Mouse (Mus musculus): ENCODE results near the gene Map2k2. TPM values are rescaled to one million over a fixed set of nuclear protein-coding genes. Genes with fewer than 3 reads are reported as not detected.

Map2k2 gene
- polyA plus RNA-seq, 2 experiments: 60.3 to 90.0 TPM

DNA sequence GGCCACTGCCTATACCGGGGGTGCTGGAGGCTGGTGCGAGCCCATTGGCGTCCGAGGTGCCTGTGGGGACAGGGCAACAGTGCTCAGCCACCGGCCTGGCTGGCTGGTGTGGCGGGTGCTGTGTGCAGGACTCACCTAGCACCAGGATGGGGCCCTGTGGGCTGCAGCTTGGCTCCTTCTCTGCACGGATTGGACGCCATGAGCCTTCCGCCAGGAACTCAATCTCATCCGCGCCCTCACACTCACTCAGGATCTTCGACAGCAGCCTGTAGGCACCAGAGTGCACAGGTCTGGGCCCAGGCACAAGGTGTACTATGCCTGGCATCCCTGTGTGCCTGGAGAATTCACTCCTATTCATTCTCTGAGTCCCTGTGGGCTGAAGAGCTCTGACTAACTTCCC lies 48.6 kb downstream of the Map2k2 start:
- TF ChIP-seq EP300 (IDR thresholded peaks at IDR 0.05; ENCODE audit: low read depth): no peak
- no peak for TF ChIP-seq CTCF (IDR thresholded peaks at IDR 0.05; ENCODE audit: low read depth)
- peaks cover 64% of the 10 kb centered on the region for H3K36me3 ChIP-seq (replicated peaks; ENCODE audit: control insufficient read depth, insufficient read depth, low read depth)
- WGBS (ENCODE audit: insufficient replicate concordance): 94% methylated on average over 12 of the region's 12 CpGs

DNA sequence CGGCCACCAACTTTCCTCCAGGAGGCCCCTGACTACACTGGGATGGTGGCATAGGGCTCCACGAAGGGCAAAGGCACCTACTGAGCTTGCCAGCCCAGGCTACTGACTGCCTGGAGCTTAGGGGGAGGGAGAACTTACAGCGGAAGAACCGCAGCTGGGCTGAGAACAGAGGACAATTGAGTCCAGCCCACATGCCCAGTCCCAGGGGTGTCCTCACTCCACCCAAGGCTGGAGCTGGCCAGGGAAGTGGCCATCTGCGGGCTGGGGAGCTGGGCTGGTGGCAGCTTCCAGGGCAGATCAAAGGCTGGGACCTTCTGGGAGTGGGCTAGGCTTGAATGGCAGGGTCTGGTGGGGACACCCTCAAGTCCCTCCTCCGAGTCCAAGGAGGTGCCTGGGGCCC lies 49.0 kb downstream of the Map2k2 start:
- H3K9me3 ChIP-seq (ENCODE audit: control insufficient read depth, low read length): no peaks in the 10 kb centered on the region
- H3K4me2 ChIP-seq (ENCODE audit: low read depth): no peak overlapping the region
- H3K4me3 ChIP-seq (ENCODE audit: insufficient read depth in 1 of 2, low read depth in 2 of 2, low read length in 2 of 2): no peak overlapping the region
- no peaks in the 10 kb centered on the region for H3K27me3 ChIP-seq (ENCODE audit: control insufficient read depth, insufficient read depth, low read length)
- TF ChIP-seq EP300 (IDR thresholded peaks at IDR 0.05; ENCODE audit: low read depth): no peak
- no peak for TF ChIP-seq CTCF (IDR thresholded peaks at IDR 0.05; ENCODE audit: low read depth)
- 77% methylated on average over 6 of the region's 6 CpGs for WGBS (ENCODE audit: insufficient replicate concordance)
- ATAC-seq (ENCODE audit: insufficient read depth) (no peak), DNase-seq (ENCODE audit: low read depth in 3 of 3, low spot score in 3 of 3) (no peak)
- peaks cover 60% of the 10 kb centered on the region for H3K36me3 ChIP-seq (replicated peaks; ENCODE audit: control insufficient read depth, insufficient read depth, low read depth)
- H3K27ac ChIP-seq: no peak overlapping the region
- no peak overlapping the region for H3K9ac ChIP-seq (replicated peaks)
- peaks cover 0 to 3% of the 10 kb centered on the region in 2 experiments; a peak in 1 of 4 replicates for H3K4me1 ChIP-seq (replicated peaks; ENCODE audit: control insufficient read depth in 2 of 2, insufficient read depth in 2 of 2, low read length in 1 of 2)

More for the DNA sequence above, 48.6 kb downstream of the Map2k2 start:
- H3K9ac ChIP-seq (replicated peaks): no peak overlapping the region
- H3K9me3 ChIP-seq (ENCODE audit: control insufficient read depth, low read length): no peaks in the 10 kb centered on the region
- no peak overlapping the region for H3K27ac ChIP-seq
- H3K4me1 ChIP-seq (replicated peaks; ENCODE audit: control insufficient read depth in 2 of 2, insufficient read depth in 2 of 2, low read length in 1 of 2): peaks cover 0 to 3% of the 10 kb centered on the region in 2 experiments; a peak in 1 of 4 replicates
- no peak overlapping the region for H3K4me3 ChIP-seq (ENCODE audit: insufficient read depth in 1 of 2, low read depth in 2 of 2, low read length in 2 of 2)
- ATAC-seq (ENCODE audit: insufficient read depth): no peak
- H3K27me3 ChIP-seq (ENCODE audit: control insufficient read depth, insufficient read depth, low read length): no peaks in the 10 kb centered on the region
- no peak overlapping the region for H3K4me2 ChIP-seq (ENCODE audit: low read depth)
- DNase-seq (ENCODE audit: low read depth in 3 of 3, low spot score in 3 of 3): no peak

DNA sequence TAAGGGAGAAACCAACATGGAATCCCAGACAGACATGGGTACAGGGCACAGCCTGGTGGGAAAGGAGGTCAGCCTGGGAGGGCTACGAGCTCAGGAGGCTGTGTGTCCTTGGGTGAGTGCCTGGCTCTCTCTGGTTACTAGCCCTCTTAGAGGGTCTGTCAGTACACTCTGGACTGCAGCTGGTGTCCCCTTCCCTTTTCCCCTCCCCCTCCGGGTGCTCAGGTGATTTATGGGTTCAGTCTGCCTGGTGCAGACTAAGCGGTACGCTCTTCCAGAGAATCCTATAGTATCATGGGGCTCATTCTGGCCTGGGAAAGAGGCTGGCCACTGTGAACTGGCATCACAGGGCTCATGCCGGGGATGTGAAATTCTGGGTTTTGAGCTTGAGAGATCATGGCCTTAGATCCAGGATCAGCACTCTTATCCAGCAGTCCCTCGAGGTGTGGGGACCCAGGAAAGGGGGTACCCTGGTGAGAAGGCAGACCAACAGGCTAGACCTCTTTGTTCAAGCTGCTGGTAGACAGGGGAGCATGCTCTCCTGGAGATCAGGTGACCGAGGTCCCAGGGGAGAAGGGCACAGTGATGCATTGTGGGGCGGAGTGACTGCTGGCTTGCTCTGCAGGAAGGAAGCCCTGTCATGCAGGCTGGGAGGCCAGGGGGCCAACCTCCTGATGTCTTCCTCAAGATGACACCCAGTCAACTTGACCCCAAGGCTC lies 56.0 kb downstream of the Map2k2 start:
- TF ChIP-seq CTCF (IDR thresholded peaks at IDR 0.05; ENCODE audit: low read depth) (no peak), EP300 (IDR thresholded peaks at IDR 0.05; ENCODE audit: low read depth) (no peak)
- WGBS (ENCODE audit: insufficient replicate concordance): 67% methylated on average over 8 of the region's 8 CpGs
- DNase-seq (ENCODE audit: low read depth in 3 of 3, low spot score in 3 of 3) (no peak), ATAC-seq (ENCODE audit: insufficient read depth) (0 out of 2 replicates have a peak, but pooled peaks have one; percentile 3)
- Histone ChIP-seq H3K36me3 (replicated peaks; ENCODE audit: control insufficient read depth, insufficient read depth, low read depth) (peaks cover 20% of the 10 kb centered on the region), H3K4me2 (ENCODE audit: low read depth) (no peak overlapping the region), H3K27me3 (ENCODE audit: control insufficient read depth, insufficient read depth, low read length) (no peaks in the 10 kb centered on the region), H3K27ac (no peak overlapping the region), H3K4me3 (ENCODE audit: insufficient read depth in 1 of 2, low read depth in 2 of 2, low read length in 2 of 2) (no peak overlapping the region), H3K4me1 (replicated peaks; ENCODE audit: control insufficient read depth in 2 of 2, insufficient read depth in 2 of 2, low read length in 1 of 2) (peaks cover 0 to 7% of the 10 kb centered on the region in 2 experiments; a peak in 3 of 4 replicates), H3K9me3 (ENCODE audit: control insufficient read depth, low read length) (no peaks in the 10 kb centered on the region), H3K9ac (replicated peaks) (no peak overlapping the region)

DNA sequence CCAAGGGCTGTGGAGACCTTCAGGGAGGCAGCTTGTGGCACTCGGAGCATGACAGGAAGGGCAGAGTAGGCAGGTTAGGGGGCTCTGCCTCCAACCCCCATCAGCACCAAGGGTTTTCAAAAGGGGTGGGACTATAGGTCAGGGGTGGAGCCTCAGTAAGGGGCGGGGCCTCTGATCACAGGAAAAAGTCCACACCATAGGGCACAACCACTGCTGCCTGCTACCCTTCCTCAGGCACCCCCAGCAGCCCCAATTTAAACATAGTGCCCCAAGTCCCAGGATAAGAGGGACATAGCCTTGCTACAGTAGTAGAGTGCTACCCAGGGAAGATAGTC lies 56.6 kb downstream of the Map2k2 start:
- Histone ChIP-seq H3K9me3 (ENCODE audit: control insufficient read depth, low read length) (no peaks in the 10 kb centered on the region), H3K36me3 (replicated peaks; ENCODE audit: control insufficient read depth, insufficient read depth, low read depth) (peaks cover 15% of the 10 kb centered on the region), H3K27me3 (ENCODE audit: control insufficient read depth, insufficient read depth, low read length) (no peaks in the 10 kb centered on the region), H3K9ac (replicated peaks) (no peak overlapping the region), H3K4me2 (ENCODE audit: low read depth) (no peak overlapping the region), H3K4me3 (ENCODE audit: insufficient read depth in 1 of 2, low read depth in 2 of 2, low read length in 2 of 2) (no peak overlapping the region), H3K27ac (no peak overlapping the region), H3K4me1 (replicated peaks; ENCODE audit: control insufficient read depth in 2 of 2, insufficient read depth in 2 of 2, low read length in 1 of 2) (peaks cover 0 to 8% of the 10 kb centered on the region in 2 experiments; a peak in 3 of 4 replicates)
- TF ChIP-seq EP300 (IDR thresholded peaks at IDR 0.05; ENCODE audit: low read depth) (no peak), CTCF (IDR thresholded peaks at IDR 0.05; ENCODE audit: low read depth) (no peak)
- WGBS (ENCODE audit: insufficient replicate concordance): 21% methylated on average over 2 of the region's 2 CpGs
- DNase-seq (ENCODE audit: low read depth in 3 of 3, low spot score in 3 of 3): no peak
- ATAC-seq (ENCODE audit: insufficient read depth): 0 out of 2 replicates have a peak, but pooled peaks have one; percentile 14

DNA sequence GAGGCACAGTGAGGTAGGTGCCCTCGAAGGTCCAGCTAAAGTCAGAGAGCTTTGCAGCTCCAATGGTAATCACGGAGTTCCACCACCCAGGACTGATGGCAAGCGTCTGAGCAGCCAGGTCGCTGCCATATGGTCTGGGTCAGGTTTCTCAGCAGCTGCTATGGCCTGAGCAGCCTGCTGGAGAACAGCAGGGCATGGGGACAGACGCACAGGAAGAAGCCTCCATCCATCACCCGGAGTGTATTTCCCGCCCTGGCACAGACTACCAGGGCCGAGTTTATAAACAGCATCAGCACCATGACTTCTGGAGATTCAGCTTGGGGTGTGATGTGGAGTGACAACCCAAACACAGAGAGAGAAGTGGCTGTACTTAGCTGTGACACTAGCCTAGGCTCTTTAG lies 59.4 kb downstream of the Map2k2 start:
- Histone ChIP-seq H3K27me3 (ENCODE audit: control insufficient read depth, insufficient read depth, low read length) (no peaks in the 10 kb centered on the region), H3K27ac (no peak overlapping the region), H3K36me3 (replicated peaks; ENCODE audit: control insufficient read depth, insufficient read depth, low read depth) (peaks cover 6% of the 10 kb centered on the region), H3K4me1 (replicated peaks; ENCODE audit: control insufficient read depth in 2 of 2, insufficient read depth in 2 of 2, low read length in 1 of 2) (peaks cover 6 to 17% of the 10 kb centered on the region in 2 experiments), H3K9ac (replicated peaks) (no peak overlapping the region), H3K4me2 (ENCODE audit: low read depth) (no peak overlapping the region), H3K4me3 (ENCODE audit: insufficient read depth in 1 of 2, low read depth in 2 of 2, low read length in 2 of 2) (no peak overlapping the region), H3K9me3 (ENCODE audit: control insufficient read depth, low read length) (no peaks in the 10 kb centered on the region)
- no peak for ATAC-seq (ENCODE audit: insufficient read depth)
- no peak for TF ChIP-seq CTCF (IDR thresholded peaks at IDR 0.05; ENCODE audit: low read depth)
- no peak for TF ChIP-seq EP300 (IDR thresholded peaks at IDR 0.05; ENCODE audit: low read depth)
- DNase-seq (ENCODE audit: low read depth in 3 of 3, low spot score in 3 of 3): no peak
- WGBS (ENCODE audit: insufficient replicate concordance): 78% methylated on average over 8 of the region's 8 CpGs

Data from liver, embryonic 14.5 days (tissue).